Mouse (Mus musculus): Measurements from ENCODE around the gene Gins2. TPM values are rescaled to one million over a fixed set of nuclear protein-coding genes. Genes with fewer than 3 reads are reported as not detected.

Gene Gins2
- total RNA-seq, 2 experiments from 2014 or later: 3.5 to 4.2 TPM

DNA sequence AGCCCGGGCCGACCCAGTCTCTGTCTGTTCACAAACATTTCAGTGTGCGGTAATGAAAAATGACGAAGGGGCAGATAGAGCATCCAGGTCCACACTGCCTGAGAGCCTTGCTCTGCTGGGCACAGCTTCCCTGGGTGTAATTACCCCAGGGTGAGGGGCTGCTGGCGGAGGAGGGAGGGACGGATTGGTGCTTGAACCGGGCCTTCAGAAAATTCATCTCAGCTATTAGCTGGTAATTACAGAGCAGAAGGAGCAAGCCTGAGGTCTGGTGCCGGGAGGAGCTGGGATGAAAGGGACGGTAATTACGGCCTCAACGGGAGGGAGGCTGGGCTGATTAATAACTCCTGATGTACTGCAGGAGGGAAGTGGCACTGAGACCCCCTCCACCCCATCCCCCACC, 39.2 kb downstream of the Gins2 start:
- DNase-seq (ENCODE audit: low spot score in 2 of 2): no peak

DNA sequence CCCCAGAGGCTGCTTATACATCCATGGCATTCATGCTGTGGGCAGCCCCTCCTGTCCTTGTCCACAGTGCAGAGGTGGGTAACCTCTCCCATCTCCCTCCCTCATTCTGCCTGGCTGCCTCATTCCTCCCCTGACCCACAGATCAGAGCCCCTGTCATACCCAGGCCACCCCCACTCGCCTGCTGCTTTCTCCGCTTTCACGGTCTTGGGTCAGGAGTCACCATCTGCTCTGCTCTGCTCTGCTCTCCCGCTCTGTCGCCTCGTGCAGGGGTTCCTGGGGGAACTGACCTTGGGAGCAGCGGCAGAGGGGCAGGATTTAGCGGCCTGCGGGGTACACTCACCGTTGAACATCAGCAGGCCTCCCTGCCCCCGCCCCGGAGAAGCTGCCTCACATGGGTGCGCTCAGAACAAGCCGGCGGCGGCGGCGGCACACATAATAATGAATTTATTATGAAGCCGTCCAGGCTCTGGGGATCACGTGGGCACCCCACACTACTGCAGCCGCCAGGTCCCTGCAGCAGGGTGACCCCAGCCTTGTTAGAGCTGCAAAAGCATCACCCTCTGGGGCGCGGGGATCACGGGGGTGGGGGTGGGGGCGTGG, 39.7 kb downstream of the Gins2 start:
- DNase-seq (ENCODE audit: low spot score in 2 of 2): peak in 1 of 2 experiments; percentile 74

DNA sequence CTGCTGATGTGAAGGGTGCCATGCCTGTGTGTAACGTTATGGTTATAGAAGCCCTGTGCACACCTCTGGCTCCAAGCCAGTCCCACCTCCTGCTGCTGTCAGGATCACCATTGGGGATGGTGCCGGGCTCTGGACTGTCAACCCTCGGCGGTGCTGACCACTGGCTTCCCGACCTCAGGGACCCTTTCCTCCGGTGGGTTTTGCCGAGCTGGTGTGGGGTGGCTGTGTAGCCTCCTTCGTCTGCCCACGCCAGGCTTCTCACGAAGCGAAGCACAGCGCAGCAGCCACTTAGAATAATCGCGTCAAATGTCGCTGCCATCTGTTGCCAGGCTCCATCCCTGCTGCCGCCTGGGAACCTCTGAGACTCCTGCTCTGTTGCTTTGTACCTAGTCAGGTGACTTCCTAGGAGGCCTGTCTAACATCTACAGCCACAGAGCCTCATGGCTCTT, 40.8 kb downstream of the Gins2 start:
- peak; percentile 71 to 87 for DNase-seq (ENCODE audit: low spot score in 2 of 2)

DNA sequence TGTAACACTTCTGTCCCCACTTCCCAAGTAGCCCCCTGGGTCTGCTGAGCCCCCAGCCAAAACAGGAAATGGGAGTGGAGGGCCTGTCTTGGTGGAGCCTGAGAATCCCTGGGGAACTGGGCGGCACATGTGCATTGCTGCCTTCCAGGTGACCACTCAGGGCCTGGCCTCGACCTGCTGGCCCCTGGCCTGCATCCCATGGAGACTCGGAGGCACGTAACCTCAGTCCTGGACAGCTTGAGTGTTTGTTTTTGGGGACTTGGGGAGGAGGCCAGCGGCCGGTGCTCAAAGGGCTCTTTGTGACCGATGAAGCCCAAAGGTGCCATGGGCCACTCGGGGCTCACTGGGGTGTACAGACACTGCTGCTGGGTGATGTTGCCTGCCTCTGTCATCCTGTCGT, 41.5 kb downstream of the Gins2 start:
- no peak for DNase-seq (ENCODE audit: low spot score in 2 of 2)

DNA sequence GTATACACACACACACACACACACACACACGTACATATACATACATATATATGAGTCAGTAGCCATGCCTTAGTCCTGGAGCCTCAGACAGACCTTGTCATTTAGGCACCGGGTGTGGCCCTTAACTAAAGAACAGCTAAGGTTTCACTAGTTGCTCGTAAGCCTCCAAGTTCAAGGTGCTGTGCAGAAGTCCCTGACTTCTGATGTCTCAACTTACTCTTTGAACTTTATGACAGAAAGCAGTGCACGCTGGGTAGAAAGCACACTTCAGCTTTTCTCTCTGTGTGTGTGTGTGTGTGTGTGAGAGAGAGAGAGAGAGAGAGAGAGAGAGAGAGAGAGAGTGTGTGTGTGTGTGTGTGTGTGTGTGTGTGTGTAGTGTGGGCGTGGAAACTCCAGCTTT, 44.9 kb downstream of the Gins2 start:
- no peak for DNase-seq (ENCODE audit: low spot score in 2 of 2)

DNA sequence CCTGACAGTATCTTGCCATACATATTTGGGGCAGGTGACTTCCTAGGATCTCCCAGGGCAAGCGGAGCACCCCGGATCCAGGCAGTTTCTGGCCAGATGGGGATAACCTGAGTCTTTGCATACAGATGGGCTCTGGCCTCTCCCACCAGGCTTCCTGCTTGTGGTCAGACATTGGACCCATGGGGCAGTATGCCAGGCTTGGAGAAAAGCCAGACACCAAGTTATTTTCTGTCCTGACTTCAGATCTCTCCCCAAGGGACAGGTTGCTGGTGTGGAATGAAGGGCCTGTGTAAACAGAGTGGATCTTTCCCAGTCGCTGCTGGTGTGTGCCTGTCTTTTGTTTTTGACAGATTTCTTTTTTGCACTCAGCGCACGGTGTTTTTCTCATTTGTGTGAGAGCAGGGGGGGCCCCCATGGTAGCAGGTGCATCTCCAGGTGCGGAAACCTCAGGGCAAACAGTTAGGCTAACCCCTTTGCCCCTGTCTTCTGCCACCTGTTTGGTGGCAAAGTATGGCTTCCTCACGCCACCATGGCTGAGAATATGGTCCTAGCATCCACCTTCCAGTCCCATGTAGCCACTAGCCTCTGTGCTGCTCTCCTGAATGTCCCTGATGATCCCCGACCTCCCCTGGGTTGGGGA, 45.6 kb downstream of the Gins2 start:
- peak in 1 of 2 experiments; percentile 17 for DNase-seq (ENCODE audit: low spot score in 2 of 2)

DNA sequence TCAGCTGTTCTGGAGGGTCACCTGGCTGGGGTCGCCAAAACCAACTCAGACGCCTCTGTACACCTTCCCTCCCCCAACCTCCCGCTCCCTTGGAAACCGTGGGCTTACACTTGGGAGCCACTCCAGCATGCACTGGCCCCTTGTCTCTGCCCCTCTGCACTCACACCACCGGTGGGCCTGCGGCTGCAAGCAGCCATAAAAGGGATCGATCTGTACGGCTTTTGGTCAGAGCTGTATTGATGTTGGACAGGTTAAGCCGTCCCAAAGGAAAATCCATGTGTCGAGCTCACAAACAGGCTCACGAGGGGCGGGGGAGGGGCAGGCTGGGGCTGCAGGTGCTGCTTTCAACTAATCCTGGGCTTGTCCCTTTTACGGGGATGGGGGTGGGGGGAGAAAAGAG, 46.1 kb downstream of the Gins2 start:
- DNase-seq (ENCODE audit: low spot score in 2 of 2): no peak

DNA sequence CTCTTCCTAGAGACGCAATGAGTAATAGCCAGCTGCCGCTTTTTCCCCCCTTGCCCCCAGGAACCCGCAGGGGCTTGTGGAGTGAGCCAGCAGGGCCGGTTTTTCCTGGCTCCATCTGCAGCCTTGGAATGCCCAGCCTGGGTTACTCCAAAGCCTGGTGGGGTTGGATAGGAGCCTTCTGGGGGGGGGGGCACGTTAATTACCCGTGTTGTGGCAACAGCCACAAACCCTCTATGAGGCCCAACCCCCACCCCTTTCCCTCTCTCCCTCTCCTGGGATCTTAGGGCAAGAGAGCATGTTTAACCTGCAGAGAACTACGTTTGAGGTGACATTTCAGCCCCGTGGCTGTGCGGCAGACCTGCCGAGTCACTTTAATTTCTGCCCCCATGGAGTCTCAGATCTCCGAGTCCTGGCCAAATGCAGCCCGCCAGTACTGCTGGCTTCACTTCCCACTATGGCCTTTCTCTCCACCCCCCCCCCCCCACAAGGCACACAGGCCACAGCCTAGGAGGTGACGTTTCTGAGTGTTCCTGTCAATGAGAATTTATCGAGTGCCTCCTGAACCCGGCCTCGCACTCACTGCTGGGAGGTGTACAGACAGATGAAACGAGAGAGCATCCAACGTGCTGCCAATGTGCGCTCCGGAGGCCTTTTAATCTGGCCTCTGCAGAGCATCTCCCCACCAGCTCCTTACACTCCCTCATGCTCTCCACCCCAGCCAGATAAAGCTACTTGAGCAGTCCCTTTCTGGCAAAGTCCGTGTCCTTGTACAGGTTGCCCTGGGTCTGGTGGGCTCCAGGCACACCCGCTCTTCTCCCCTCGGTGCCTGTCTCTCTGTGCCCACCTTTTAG, 49.1 kb downstream of the Gins2 start:
- no peak for DNase-seq (ENCODE audit: low spot score in 2 of 2)

DNA sequence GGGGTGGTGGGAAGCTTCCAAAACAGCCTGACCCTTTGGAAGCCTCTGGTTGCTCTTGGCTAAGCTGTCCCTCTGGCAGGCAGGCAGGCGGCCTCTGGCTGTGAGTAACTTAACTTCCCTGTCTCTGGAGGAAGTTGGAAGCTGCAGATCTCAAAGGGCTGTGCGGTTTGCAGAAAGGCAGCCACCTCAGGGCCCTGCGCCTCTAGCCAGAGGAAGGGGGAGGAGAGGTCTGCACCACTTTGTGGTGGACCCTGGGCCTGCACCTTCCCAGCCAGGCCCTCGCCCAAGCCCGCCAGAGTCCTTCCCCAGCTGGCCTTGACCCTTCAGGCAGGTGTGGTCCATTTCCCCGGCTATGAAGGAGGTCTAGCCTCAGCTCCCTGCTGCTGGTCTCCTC, 49.7 kb downstream of the Gins2 start:
- DNase-seq (ENCODE audit: low spot score in 2 of 2): no peak

DNA sequence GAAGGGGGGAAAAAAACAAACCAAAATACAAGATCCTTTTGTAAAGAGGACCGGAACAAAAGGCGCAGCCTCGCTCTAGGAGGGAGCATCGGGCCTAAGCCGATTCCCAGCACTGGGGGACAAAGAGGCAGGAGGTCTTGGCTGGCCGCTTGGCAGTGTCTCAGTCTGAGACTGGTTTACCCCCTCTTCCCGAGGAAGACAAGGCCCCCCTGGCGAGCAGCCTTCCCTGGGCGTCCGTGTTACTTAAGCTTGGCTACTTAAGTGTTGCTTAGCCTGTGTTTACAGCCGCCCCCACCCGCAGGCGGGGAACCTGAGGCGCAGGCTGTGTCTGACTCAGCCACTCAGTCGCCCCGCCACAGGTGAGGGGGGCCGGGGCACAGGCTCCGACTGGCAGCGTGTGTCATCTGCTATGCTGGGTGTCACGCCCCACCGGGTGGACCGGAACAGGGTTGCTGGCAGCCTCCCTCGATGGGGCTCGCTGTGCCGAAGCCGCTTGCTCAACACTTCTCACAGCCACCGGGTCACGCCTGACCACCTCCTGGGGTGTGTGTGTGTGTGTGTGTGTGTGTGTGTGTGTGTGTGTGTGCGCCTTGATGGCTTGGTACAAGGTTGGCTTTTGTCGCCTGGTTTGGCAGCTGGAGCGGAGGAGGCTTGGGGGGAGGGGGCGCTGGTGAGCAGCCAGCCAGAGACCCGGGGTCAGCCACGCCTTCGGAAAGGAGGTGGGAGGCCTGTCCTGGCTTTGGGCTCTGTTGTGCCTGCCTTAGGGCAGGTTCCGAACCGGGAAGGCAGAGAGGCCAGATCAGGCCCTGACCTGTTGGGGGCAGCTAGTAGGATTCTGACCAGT, 50.5 kb downstream of the Gins2 start:
- DNase-seq (ENCODE audit: low spot score in 2 of 2): no peak

DNA sequence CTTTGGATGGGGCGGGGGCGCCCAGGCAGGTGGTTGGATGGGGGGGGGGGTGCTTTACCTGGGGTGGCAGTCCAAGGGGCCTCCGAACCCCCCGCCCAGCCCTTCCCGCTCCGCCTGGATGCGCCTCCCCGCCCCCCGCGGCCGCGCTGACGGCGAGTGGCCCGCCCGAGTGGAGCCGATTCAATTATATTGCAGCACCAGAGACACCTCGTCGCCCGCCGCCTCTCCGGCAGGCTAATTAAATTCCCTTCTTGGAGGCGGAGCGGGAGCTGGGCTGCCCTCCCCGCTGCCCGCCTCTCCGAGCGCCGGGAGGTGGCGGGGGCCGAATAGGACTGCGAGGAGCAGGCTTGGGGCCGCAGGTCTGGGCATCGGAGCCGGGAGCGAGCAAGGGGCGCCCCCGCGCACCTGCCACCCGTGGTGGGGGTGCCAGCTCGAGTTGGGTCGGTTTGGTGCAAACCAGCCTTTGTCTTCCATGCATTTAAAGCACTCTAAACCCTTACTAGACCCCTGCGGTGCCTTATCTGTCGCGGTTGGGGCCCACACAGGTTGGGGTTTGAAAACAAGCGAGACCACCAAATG, 51.2 kb downstream of the Gins2 start:
- peak; percentile 66 to 75 for DNase-seq (ENCODE audit: low spot score in 2 of 2)

DNA sequence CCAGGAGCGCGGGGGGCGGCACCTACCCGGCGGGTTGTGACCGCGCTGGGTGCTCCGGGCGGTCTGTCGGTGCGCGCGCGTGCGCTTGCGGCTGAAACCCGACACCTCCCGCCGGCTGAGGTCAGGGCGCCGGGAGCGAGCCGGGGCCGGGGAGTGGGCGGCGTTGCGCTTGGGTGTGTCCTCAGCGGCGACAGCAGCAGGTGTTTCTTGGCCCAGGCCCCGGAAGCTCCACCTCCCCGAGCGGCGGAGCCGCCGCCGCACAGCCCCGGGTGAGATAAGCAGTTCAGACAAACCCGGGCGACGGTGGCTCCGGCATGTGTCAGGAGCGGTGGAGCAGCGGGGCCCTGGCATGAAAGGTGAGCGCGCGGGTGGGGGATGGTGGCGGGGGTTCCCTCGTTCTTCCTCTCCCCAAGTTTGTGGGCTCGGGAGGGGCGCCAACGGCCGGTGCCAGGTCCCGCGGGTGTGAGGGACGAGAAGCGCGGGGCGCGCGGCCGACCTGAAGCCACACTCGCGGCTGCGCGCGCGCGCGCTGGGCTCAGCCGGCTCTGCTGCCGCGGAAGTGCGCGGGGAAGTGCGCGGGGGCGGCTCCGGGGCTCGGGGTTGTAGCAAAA, 51.8 kb downstream of the Gins2 start:
- peak in 1 of 2 experiments; percentile 49 for DNase-seq (ENCODE audit: low spot score in 2 of 2)

DNA sequence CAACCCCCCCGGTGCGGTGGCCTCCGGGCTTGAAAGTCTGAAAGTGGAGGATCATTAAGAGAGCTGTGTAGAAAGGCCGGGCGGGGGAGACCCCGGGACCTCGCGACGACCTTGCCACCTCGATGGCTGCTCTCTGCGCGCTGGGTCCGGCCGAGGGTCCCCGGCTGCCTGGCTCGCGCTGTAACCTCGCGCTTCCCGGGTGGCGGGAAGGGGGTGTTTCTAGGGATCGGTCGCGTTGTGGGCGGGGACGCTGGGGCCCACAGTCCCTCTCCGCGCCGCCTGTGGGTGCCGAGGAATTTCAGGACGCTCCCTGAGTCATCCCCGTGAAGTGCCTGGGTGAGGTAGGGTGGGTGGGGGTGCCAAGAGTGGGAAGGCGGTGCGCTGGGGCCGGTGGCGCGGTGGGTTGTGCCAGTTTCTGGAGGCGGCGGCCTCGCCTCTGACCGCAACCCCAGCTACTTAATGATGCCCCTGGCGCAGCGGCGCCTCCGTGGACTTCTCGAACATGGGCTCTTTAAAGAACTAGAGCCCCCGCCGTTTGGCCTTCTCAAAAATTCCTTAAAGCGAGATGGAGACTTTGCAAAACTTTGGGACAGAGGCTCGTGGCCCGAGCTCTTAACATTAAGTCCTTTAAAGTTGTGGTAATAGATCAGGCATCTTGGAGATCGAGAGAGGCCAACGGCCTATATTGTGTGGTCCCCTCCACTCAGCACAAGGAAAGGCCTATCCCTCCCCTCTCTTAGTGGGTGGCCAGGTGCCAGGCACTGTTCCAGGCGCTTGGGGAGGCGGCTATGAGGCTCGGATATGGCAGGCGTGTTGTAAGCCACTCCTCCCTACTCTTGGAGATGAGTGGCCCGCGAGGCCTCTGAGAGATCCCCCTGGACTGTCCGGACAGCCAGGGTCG, 52.5 kb downstream of the Gins2 start:
- DNase-seq (ENCODE audit: low spot score in 2 of 2): peak; percentile 55 to 73

DNA sequence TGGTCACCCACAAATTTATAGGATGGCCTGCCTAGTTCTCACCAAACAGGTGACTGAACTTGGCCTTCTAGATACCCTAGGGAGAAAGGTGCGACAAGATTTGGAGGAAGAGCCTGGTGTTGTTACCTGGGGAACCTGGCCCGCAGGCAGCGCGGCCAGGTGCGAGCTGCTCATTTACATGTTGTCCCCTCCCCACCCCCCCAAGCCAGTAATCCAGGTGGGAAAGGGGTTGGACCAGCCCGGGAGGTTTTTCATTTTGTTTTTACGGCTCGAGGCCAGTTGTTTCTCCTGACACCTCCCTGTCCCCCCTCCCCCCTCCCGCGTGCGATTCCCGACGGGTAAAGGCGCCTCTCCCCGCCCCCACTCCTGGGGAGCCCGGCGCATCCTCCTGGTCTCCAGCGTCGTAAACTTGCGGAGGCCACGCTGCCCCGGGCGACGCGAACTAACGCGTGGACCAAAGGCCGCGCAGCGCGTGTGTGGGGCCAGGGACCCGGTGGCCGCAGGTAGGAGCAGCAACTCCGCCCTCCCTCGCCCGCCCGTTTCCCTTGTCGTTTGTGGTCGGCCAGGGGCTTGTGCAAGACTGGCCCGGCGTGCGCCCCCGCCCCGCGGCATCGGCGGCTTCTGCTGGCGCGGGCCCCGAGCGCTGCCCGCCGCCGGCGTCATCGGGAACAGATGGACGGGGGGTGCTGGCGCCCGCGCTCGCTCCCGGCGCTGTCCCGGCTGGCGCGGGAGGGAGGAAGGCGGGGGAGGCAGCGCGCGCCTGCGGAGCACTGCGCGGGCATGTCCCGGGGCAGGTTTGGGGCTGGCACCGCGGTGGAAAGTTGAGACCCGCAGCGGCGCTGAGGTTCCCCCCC, 53.4 kb downstream of the Gins2 start:
- peak; percentile 67 to 81 for DNase-seq (ENCODE audit: low spot score in 2 of 2)

DNA sequence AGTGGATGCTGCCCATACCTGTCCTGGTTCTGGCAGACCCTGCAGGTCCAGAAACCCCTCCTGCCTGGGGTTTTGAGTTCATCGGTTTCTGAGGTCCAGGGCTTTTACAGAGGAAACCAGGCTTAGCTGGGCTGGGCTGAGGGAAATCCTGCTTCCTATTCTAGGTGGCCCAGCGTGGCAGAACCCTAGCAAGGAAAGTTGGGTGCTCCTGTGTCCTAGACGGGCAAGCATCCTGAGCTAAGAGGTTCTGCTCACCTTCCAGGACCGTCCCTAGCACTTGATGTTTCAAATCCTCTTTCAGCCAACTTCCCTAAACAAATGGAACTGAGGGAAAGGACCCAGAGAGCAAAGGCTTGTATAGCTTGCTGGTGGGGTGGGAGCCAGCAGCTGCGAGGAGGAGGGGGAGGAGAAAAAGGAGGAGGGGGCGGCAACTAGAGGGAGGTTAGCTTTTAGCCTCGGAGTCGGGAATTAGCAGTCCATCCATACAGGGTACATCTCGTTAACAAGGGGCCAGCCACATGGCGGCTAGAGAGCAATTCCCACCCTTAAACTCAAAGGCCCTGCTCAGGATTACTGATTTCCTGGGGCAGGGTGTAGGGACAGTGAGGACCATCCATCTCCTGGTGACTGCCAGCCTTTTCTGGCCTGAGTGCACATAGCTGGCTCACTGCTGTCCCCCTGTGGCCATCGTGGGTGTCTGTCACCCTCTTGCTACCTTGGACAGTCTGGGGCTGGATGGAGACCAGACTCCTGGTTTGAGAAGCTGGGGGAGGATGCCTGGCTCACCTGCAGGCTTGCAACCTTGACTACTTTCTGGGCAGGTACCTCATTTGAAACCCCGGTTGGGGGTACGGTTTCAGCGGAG, 54.4 kb downstream of the Gins2 start:
- DNase-seq (ENCODE audit: low spot score in 2 of 2): peak; percentile 74 to 85

DNA sequence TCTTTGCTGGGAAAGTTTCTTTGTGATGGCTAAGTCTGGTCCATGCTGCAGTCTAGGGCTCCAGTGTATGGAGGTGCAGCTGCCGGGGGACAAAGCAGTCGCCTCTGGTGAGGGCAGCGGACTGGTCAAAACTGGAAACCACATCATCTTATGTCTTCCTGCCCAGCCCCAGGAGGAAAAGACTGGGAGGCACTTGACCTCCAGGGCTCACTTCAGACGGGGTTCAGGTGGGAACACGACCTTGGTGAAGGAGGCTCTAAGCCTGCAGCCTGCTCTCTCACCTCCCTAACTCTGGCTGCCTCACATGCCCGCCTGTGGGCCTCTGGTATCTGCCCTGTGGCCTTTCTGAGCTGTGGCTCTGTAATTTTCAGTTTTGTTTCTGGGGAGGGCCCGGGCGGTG, 55.0 kb downstream of the Gins2 start:
- no peak for DNase-seq (ENCODE audit: low spot score in 2 of 2)

DNA sequence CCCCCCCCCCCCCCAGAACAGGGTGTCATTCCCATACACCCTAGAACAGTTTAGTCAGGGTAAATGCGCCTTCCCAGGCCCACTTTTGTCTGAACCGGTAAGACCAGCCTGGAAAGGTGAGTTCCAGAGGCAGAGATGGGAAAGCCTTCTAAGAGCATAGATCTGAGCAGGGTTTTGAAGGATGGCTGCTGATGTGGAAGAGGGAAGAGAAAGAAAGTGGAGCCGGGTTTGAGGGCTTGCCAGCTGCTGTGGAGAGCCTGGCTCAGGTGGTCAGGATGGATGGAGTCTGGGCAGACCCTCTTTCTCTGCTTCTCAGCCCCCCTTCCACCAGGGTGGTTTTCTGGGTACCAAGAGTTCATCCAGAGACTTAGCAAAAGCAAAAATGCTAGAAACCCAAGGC, 55.7 kb downstream of the Gins2 start:
- DNase-seq (ENCODE audit: low spot score in 2 of 2): no peak
